Mouse (Mus musculus) CH12F3 (cell line): ENCODE data around the gene Unc5b.

Source experiments
- in situ Hi-C: fragments of 300-500 bp; cut with MboI; formaldehyde crosslinking; loops from 2 replicates; pipeline ENCODE4 v1.14.3; 2020; ENCODE audit warnings: low sequenced_read_pairs

Unc5b gene

GRCm38 (mm10) chr10:60801168-60801897, 30.0 kb downstream of the Unc5b start:
- in situ Hi-C loops: no loop called here

GRCm38 (mm10) chr10:60800295-60801167, 30.9 kb downstream of the Unc5b start:
- in situ Hi-C loops: no loop called here

- in situ Hi-C loops: no loop called here
Observed at GRCm38 (mm10) chr10:60797682-60798422, 33.5 kb downstream of the Unc5b start.

- in situ Hi-C loops: no loop called here
Observed at GRCm38 (mm10) chr10:60796474-60796873, 34.9 kb downstream of the Unc5b start.

- in situ Hi-C loops: no loop called here
Observed at GRCm38 (mm10) chr10:60796028-60796427, 35.4 kb downstream of the Unc5b start.

GRCm38 (mm10) chr10:60794792-60795191, 36.6 kb downstream of the Unc5b start:
- in situ Hi-C loops: no loop called here

GRCm38 (mm10) chr10:60794374-60794773, 37.0 kb downstream of the Unc5b start:
- in situ Hi-C loops: no loop called here

- in situ Hi-C loops: no loop called here
Observed at GRCm38 (mm10) chr10:60792841-60793240, 38.5 kb downstream of the Unc5b start.

GRCm38 (mm10) chr10:60792365-60792764, 39.0 kb downstream of the Unc5b start:
- in situ Hi-C loops: no loop called here

- in situ Hi-C loops: no loop called here
Observed at GRCm38 (mm10) chr10:60790912-60791311, 40.5 kb downstream of the Unc5b start.

- in situ Hi-C loops: no loop called here
Observed at GRCm38 (mm10) chr10:60787303-60788074, 43.9 kb downstream of the Unc5b start.

GRCm38 (mm10) chr10:60783608-60784007, 47.8 kb downstream of the Unc5b start:
- in situ Hi-C loops: loop anchor here (5.0 kb wide), 1 partner anchor 269 kb away; no protein-coding TSS in a partner anchor

GRCm38 (mm10) chr10:60779628-60780027, 51.8 kb downstream of the Unc5b start:
- in situ Hi-C loops: loop anchor here (5.0 kb wide), 1 partner anchor 273 kb away; no protein-coding TSS in a partner anchor

- in situ Hi-C loops: no loop called here
Observed at GRCm38 (mm10) chr10:60778542-60778941, 52.8 kb downstream of the Unc5b start.

GRCm38 (mm10) chr10:60775473-60775872, 55.9 kb downstream of the Unc5b start:
- in situ Hi-C loops: no loop called here

GRCm38 (mm10) chr10:60774616-60775015, 56.8 kb downstream of the Unc5b start:
- in situ Hi-C loops: no loop called here

GRCm38 (mm10) chr10:60770855-60771254, 60.5 kb downstream of the Unc5b start:
- in situ Hi-C loops: no loop called here

- in situ Hi-C loops: no loop called here
Observed at GRCm38 (mm10) chr10:60768614-60769013, 62.8 kb downstream of the Unc5b start.

- in situ Hi-C loops: no loop called here
Observed at GRCm38 (mm10) chr10:60767400-60767799, 64.0 kb downstream of the Unc5b start.

GRCm38 (mm10) chr10:60762126-60762525, 69.3 kb downstream of the Unc5b start:
- in situ Hi-C loops: no loop called here
